Mouse (Mus musculus) kidney, adult 2 months (tissue): ENCODE results near the gene Mfsd4b2. TPM values are rescaled to one million over a fixed set of nuclear protein-coding genes. Genes with fewer than 3 reads are reported as not detected.
"Not testable (repeated sequence)": the region's sequence is repeated elsewhere in the genome, so short reads cannot be mapped to it uniquely, and the experiment has no call there.

Experiments used
- DNase-seq: peaks from one replicate; pipeline ENCODE4 v3.0.0; 2021
- H3K27ac ChIP-seq: fragments of 200-500 bp; 2 replicates; pipeline ENCODE4 v1.5.1; 2012; ENCODE audit warnings: low read depth, low read length, control low read depth, inconsistent platforms; ENCODE audit not compliant: insufficient read depth
- H3K27me3 ChIP-seq: fragments of 200-500 bp; replicated peaks from 2 replicates; pipeline ENCODE4 v1.6.1; 2012; ENCODE audit warnings: mild to moderate bottlenecking, moderate library complexity, low read length, inconsistent platforms; ENCODE audit not compliant: control insufficient read depth, insufficient read depth
- H3K36me3 ChIP-seq: fragments of 200-500 bp; 2 replicates; pipeline ENCODE4 v1.6.1; 2012; ENCODE audit warnings: mild to moderate bottlenecking, moderate library complexity, low read length, inconsistent platforms; ENCODE audit not compliant: control insufficient read depth, insufficient read depth
- H3K4me1 ChIP-seq: fragments of 200-500 bp; 2 replicates; pipeline ENCODE4 v1.6.1; 2011; ENCODE audit warnings: low read length; ENCODE audit not compliant: control insufficient read depth, insufficient read depth
- H3K4me3 ChIP-seq: fragments of 200-500 bp; 2 replicates; pipeline ENCODE4 v1.5.1; 2011; ENCODE audit warnings: mild to moderate bottlenecking, low read depth, low read length, control low read depth; ENCODE audit not compliant: insufficient read depth
- CTCF ChIP-seq: fragments of 200-500 bp; conservative IDR thresholded peaks from 2 replicates; pipeline ENCODE4 v1.5.1; 2011; ENCODE audit warnings: low read depth, mild to moderate bottlenecking, control low read depth, low read length, moderate library complexity, mixed read lengths; ENCODE audit not compliant: insufficient read depth, insufficient read length
- POLR2A ChIP-seq: fragments of 200-500 bp; IDR thresholded peaks from one replicate; pipeline ENCODE4 v1.6.1; 2011; ENCODE audit warnings: low read depth, low read length, control low read depth
- WGBS: fragments of 180-500 bp; shearing (Covaris S2); methylation state at CpG from one replicate; pipeline ENCODE4 v1.1.7; 2018; 5-methylcytosine and 5-hydroxymethylcytosine counted together
- polyA plus RNA-seq: library from polyadenylated mRNA; depleted of rRNA; stranded (reverse); fragments of >200 nt; gene quantifications from 2 replicates; pipeline ENCODE4 v1.2.3, GENCODE M21; 2012

Gene Mfsd4b2
- polyA plus RNA-seq, 1 experiment: 0.38 TPM

- no peaks in the 10 kb centered on the region for H3K36me3 ChIP-seq
- H3K27me3 ChIP-seq: no peaks in the 10 kb centered on the region
- WGBS: 36% methylated on average over 4 of the region's 4 CpGs
- no peak overlapping the region for H3K4me3 ChIP-seq
- DNase-seq: peak; percentile 42
- TF ChIP-seq CTCF (no peak), POLR2A (no peak)
- peaks cover 6% of the 10 kb centered on the region; the same call in 1 of the 2 replicates for H3K4me1 ChIP-seq
- H3K27ac ChIP-seq: no peak overlapping the region
Observed at GRCm38 (mm10) chr10:39958266-39958665, 31.5 kb upstream of the Mfsd4b2 start.

GRCm38 (mm10) chr10:39956340-39956878 is 29.7 kb upstream of the Mfsd4b2 start:
- Histone ChIP-seq H3K36me3 (no peaks in the 10 kb centered on the region), H3K4me1 (peaks cover 6% of the 10 kb centered on the region; the same call in 1 of the 2 replicates), H3K27me3 (no peaks in the 10 kb centered on the region), H3K27ac (no peak overlapping the region), H3K4me3 (no peak overlapping the region)
- WGBS: 23% methylated on average over 2 of the region's 2 CpGs
- TF ChIP-seq CTCF (no peak), POLR2A (no peak)
- DNase-seq: peak; percentile 69

- no peak for DNase-seq
- no peaks in the 10 kb centered on the region; the same call in 1 of the 2 replicates for H3K36me3 ChIP-seq
- H3K4me3 ChIP-seq: no peak overlapping the region
- peaks cover 2% of the 10 kb centered on the region; the same call in 1 of the 2 replicates for H3K4me1 ChIP-seq
- H3K27ac ChIP-seq: no peak overlapping the region
- H3K27me3 ChIP-seq: no peaks in the 10 kb centered on the region
- no peak for TF ChIP-seq CTCF
- 83% methylated on average over 2 of the region's 2 CpGs for WGBS
Observed at GRCm38 (mm10) chr10:39955163-39955562, 28.4 kb upstream of the Mfsd4b2 start.

DNA sequence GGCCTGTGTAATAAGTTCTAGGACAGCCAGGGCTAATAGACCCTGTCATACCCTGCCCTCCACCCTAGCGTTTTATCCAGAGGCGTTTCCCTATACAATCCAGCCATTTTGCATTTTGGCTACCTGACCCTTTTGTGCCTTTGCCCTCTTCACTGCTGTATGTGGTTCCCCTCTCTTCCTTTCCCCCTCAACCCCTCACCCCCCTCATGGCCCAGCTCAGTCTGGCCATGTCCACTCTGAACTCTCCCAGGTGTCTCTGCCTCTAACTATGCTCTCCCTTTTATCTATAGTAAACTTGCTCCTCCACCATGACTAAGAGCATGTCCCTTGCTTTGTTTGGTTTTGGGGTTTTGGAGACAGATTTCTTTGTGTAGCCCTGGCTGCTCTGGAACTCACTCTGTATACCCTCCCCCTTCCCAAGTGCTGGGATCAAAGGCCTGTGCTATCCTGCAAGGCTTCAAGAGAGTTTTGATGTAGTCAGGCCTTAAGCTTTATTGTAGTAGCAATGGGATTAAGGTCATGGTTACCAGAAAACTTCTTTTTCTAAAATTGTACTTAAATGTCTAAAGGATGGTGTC is 22.7 kb upstream of the Mfsd4b2 start:
- Histone ChIP-seq H3K27ac (no peak overlapping the region), H3K36me3 (peaks cover 4% of the 10 kb centered on the region; the same call in 1 of the 2 replicates), H3K4me3 (no peak overlapping the region), H3K4me1 (no peaks in the 10 kb centered on the region; the same call in 1 of the 2 replicates), H3K27me3 (no peaks in the 10 kb centered on the region)
- no peak for DNase-seq
- WGBS: 90% methylated on average over 2 of the region's 2 CpGs
- TF ChIP-seq CTCF: no peak
- no peak for TF ChIP-seq POLR2A

DNA sequence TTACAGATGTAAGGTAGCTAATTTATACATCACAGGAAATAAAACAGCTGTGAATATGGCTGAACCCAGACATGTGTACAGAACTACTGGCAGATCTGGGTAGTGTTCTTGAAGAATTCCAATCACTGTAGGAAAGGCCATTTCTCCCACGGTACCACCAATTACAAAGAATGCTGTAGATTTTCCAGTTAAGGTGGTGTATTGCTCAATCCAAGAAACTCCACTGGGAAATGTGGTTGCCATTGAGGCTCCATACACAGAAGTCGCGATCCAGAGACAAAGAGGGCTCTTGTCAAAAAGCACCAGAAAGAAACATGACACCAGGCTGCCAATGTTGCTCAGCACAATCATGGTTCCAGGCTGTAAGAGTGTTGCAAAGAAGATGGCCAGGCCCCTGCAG is 20.5 kb upstream of the Mfsd4b2 start:
- not testable (repeated sequence) for H3K27ac ChIP-seq, H3K27me3 ChIP-seq, H3K4me1 ChIP-seq, H3K36me3 ChIP-seq, DNase-seq, H3K4me3 ChIP-seq
- 78% methylated on average over 3 of the region's 3 CpGs for WGBS

DNA sequence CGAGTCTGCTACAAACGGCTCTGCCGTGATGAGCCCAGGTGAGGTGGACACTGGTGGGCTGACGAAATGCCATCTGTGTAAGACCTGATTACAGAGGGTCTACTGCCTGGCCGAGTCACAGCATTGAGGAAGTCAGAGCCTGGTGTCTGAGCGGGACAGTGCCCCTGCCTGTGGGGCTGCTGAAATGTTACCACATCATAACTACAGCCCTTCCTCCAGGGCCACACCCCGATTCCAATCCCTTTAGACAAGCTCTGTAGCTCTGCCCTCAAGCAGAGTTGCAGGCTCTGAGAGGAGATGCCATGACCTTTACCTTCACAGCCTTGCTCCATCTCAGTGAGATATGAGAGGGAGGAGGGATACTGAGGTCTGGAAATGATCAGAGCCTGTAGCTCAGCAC is 9.8 kb upstream of the Mfsd4b2 start:
- H3K27ac ChIP-seq: no peak overlapping the region
- H3K4me1 ChIP-seq: no peaks in the 10 kb centered on the region
- no peaks in the 10 kb centered on the region for H3K27me3 ChIP-seq
- 78% methylated on average over 7 of the region's 7 CpGs for WGBS
- no peak for DNase-seq
- TF ChIP-seq CTCF (no peak), POLR2A (no peak)
- peaks cover 2% of the 10 kb centered on the region; the same call in 1 of the 2 replicates for H3K36me3 ChIP-seq
- H3K4me3 ChIP-seq: no peak overlapping the region

GRCm38 (mm10) chr10:39924556-39924955 is 2.2 kb downstream of the Mfsd4b2 start:
- DNase-seq, H3K36me3 ChIP-seq, H3K4me1 ChIP-seq, H3K27me3 ChIP-seq, H3K4me3 ChIP-seq, H3K27ac ChIP-seq: not testable (repeated sequence)
- 87% methylated on average over 8 of the region's 8 CpGs for WGBS
